11 mouse cellular contexts compared by ENCODE assay signal in the genomic region with DNA sequence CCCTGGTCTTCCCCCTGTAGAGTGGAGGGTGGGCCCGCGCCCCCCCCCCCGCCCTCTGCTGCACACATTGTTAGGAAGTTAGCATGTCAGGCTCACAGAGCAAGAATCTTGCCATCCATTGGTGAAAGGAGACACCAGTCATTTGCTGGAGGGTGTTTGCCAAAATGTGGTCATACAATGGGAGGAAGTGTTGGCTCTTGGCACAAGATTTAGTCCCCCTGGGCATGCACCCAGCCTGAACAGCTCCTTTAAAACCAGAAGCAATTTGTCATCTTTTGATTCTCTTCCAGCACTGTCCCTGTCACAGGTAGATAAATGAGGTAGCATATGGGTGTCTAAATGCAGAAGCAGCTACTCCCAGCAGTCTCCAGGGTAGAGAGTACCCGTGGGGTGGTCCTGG.
DNase-seq lines count a peak whose midpoint lies in the region; ATAC-seq and TF ChIP-seq lines count a peak whose summit lies in the region.
"Had no signal": no experiment of that assay in that cellular context is flagged by ENCODE, and none has a peak within 500 bp of the region (broad histone marks: within the 10 kb centered on the region; RNA-seq: fewer than 3 reads in every experiment).

No protein-coding gene starts in this region.

- no peak for DNase-seq in heart, postnatal 25 days (ENCODE audit: low spot score)
- peak; percentile 11 for DNase-seq in 416B (ENCODE audit: low read depth)
- DNase-seq in cerebellum, adult 2 months = peak; percentile 40 to 71
- peak; percentile 63 to 73 for DNase-seq in kidney, postnatal 25 days
- DNase-seq in retina, postnatal 1 day = no peak
- DNase-seq in spleen, postnatal 36 days (ENCODE audit: low spot score in 2 of 2) = no peak
- DNase-seq in frontal cortex, postnatal 14 days (ENCODE audit: low spot score in 2 of 2) = no peak

- peak overlapping the region; percentile 47 for H3K9ac ChIP-seq in heart, embryonic 13.5 days

- 60% methylated on average over 3 of the region's 4 CpGs for WGBS in heart, embryonic 13.5 days
- WGBS in cerebellum, adult 2 months = 21% methylated on average over 4 of the region's 4 CpGs

- intact Hi-C loops in heart, postnatal 25 days (cut with DNase I) = no loop called here

- H3K4me1 ChIP-seq in heart, embryonic 13.5 days = peaks cover 54% of the 10 kb centered on the region
- H3K4me1 ChIP-seq in cerebellum, adult 2 months (ENCODE audit: control insufficient read depth, insufficient read depth, low read length) = peaks cover 26% of the 10 kb centered on the region

- H3K4me2 ChIP-seq in heart, embryonic 13.5 days = no peak overlapping the region

- no peak for ATAC-seq in heart, embryonic 13.5 days (ENCODE audit: extremely low read depth, insufficient number of reproducible peaks, low FRiP score, low TSS enrichment)

- TF ChIP-seq POLR2A in cerebellum, adult 2 months (IDR thresholded peaks at IDR 0.05; ENCODE audit: borderline replicate concordance, insufficient read depth, low read length) = no peak

- peaks cover 6% of the 10 kb centered on the region; the same call in 1 of the 2 replicates for H3K9me3 ChIP-seq in heart, embryonic 13.5 days
- H3K9me3 ChIP-seq: G1E; midbrain, embryonic 10.5 days had no signal

- peaks cover 11% of the 10 kb centered on the region for H3K36me3 ChIP-seq in heart, embryonic 13.5 days

- H3K4me3 ChIP-seq in heart, embryonic 13.5 days = no peak overlapping the region
- H3K4me3 ChIP-seq in cerebellum, adult 2 months (replicated peaks; ENCODE audit: insufficient read depth, low read depth, low read length) = no peak overlapping the region
- H3K4me3 ChIP-seq: left cerebral cortex, adult 2 months; midbrain, embryonic 10.5 days had no signal

- H3K27ac ChIP-seq in heart, embryonic 13.5 days (replicated peaks) = peak overlapping the region; percentile 82; the same call in 1 of the 2 replicates
- H3K27ac ChIP-seq in cerebellum, adult 2 months (ENCODE audit: insufficient read depth, low read length) = no peak overlapping the region
- H3K27ac ChIP-seq: left cerebral cortex, adult 2 months had no signal

- H3K27me3 ChIP-seq in heart, embryonic 13.5 days (replicated peaks) = no peaks in the 10 kb centered on the region
- H3K27me3 ChIP-seq in cerebellum, adult 2 months (ENCODE audit: control insufficient read depth, insufficient read depth, low read length) = no peaks in the 10 kb centered on the region

- TF ChIP-seq CTCF in cerebellum, adult 2 months (IDR thresholded peaks at IDR 0.05; ENCODE audit: borderline replicate concordance, insufficient read depth, low read depth, low read length) = no peak

Comparison
In these comparisons a context has a peak if more than half of its experiments do, and no peak if none do; other contexts are left out.
1. DNase-seq: peak in 416B (single experiment), cerebellum, adult 2 months (2 of 2) and kidney, postnatal 25 days (2 of 2); none in heart, postnatal 25 days (single experiment), retina, postnatal 1 day (single experiment), spleen, postnatal 36 days (0 of 2) and frontal cortex, postnatal 14 days (0 of 2).